Mouse (Mus musculus) CH12.LX (cell line): ENCODE results near the gene Gm11146. TPM values are rescaled to one million over a fixed set of nuclear protein-coding genes. Genes with fewer than 3 reads are reported as not detected.

Source experiments
- DNase-seq: peaks from one replicate; pipeline ENCODE4 v3.0.0-alpha.2; 2013; ENCODE audit errors: extremely low read depth
- H3K27ac ChIP-seq: 2 replicates; pipeline ENCODE4 v1.5.1; 2012; ENCODE audit warnings: low read depth, mild to moderate bottlenecking, control low read depth, moderate library complexity; ENCODE audit not compliant: insufficient read depth
- H3K27me3 ChIP-seq: replicated peaks from 2 replicates; pipeline ENCODE3; 2012; ENCODE audit warnings: inconsistent platforms
- H3K36me3 ChIP-seq, 2 experiments: replicated peaks in 1 of 2; 2 replicates each; pipeline versions ENCODE3 to v1.6.1; 2012; ENCODE audit warnings: inconsistent platforms in 1 of 2, low read length in 1 of 2, mild to moderate bottlenecking in 1 of 2, mixed read lengths in 1 of 2, moderate library complexity in 1 of 2; ENCODE audit not compliant: control insufficient read depth in 1 of 2, insufficient read depth in 1 of 2
- H3K4me1 ChIP-seq, 2 experiments: 2 replicates each; pipeline ENCODE4 v1.6.1; 2012; ENCODE audit warnings: inconsistent platforms in 1 of 2, moderate library complexity in 1 of 2; ENCODE audit not compliant: insufficient read depth in 2 of 2, control insufficient read depth in 1 of 2
- H3K4me2 ChIP-seq: 2 replicates; pipeline ENCODE4 v1.6.1; 2012; ENCODE audit warnings: low read depth, mild to moderate bottlenecking, control low read depth; ENCODE audit not compliant: poor library complexity, insufficient read depth, severe bottlenecking
- H3K4me3 ChIP-seq, 3 experiments: fragments of 150-350 bp in 1 of 3; sonication (generic) in 1 of 3; replicated peaks in 1 of 3; 2 replicates each; pipeline versions ENCODE3 to v1.5.1; 2011 to 2012; ENCODE audit warnings: low read depth in 2 of 3, low read length in 2 of 3, mild to moderate bottlenecking in 2 of 3, moderate library complexity in 2 of 3, control low read depth in 1 of 3, improper control_type of control experiment in 1 of 3, inconsistent platforms in 1 of 3, mixed read lengths in 1 of 3; ENCODE audit not compliant: poor library complexity in 1 of 3
- H3K79me2 ChIP-seq: replicated peaks from 2 replicates; pipeline ENCODE4 v1.6.1; 2012; ENCODE audit warnings: mild to moderate bottlenecking, moderate library complexity; ENCODE audit not compliant: control insufficient read depth, poor library complexity, insufficient read depth, severe bottlenecking; ENCODE audit errors: extremely low read depth
- H3K9ac ChIP-seq: 2 replicates; pipeline ENCODE4 v1.6.1; 2012; ENCODE audit warnings: low read depth, mild to moderate bottlenecking, control low read depth, moderate library complexity; ENCODE audit not compliant: insufficient read depth
- H3K9me3 ChIP-seq: replicated peaks from 2 replicates; pipeline ENCODE3; 2012; ENCODE audit warnings: low read length, inconsistent platforms, mixed read lengths
- BHLHE40 ChIP-seq: IDR thresholded peaks from 2 replicates; pipeline ENCODE4 v1.6.1; 2011; ENCODE audit warnings: mild to moderate bottlenecking, low read depth, low read length, improper control_type of control experiment
- CHD2 ChIP-seq: IDR thresholded peaks from 2 replicates; pipeline ENCODE4 v1.6.1; 2011; ENCODE audit warnings: low read length, improper control_type of control experiment
- CTCF ChIP-seq, 2 experiments: IDR thresholded peaks in 1 of 2; conservative IDR thresholded peaks in 1 of 2; 2 replicates each; pipeline ENCODE4 v1.5.1; 2011 to 2012; ENCODE audit warnings: low read depth in 2 of 2, low read length in 2 of 2, improper control_type of control experiment in 1 of 2, inconsistent platforms in 1 of 2, mild to moderate bottlenecking in 1 of 2, moderate library complexity in 1 of 2
- E2F4 ChIP-seq: IDR thresholded peaks from 2 replicates; pipeline ENCODE4 v1.6.1; 2011; ENCODE audit warnings: low read depth, low read length, improper control_type of control experiment; ENCODE audit not compliant: insufficient replicate concordance
- ELF1 ChIP-seq: IDR thresholded peaks from 2 replicates; pipeline ENCODE4 v1.6.1; 2014; ENCODE audit warnings: low read depth, mild to moderate bottlenecking, inconsistent platforms, low read length, improper control_type of control experiment
- ETS1 ChIP-seq: conservative IDR thresholded peaks from 2 replicates; pipeline ENCODE4 v1.6.1; 2012; ENCODE audit warnings: low read depth, mild to moderate bottlenecking, inconsistent platforms, low read length, improper control_type of control experiment, moderate library complexity
- HCFC1 ChIP-seq: IDR thresholded peaks from 2 replicates; pipeline ENCODE4 v1.6.1; 2012; ENCODE audit warnings: low read depth, mild to moderate bottlenecking, inconsistent platforms, low read length, improper control_type of control experiment
- JUN ChIP-seq: IDR thresholded peaks from 2 replicates; pipeline ENCODE4 v1.6.1; 2011; ENCODE audit warnings: low read depth, mild to moderate bottlenecking, low read length, improper control_type of control experiment, moderate library complexity; ENCODE audit not compliant: insufficient read depth
- MAFK ChIP-seq: IDR thresholded peaks from 2 replicates; pipeline ENCODE4 v1.6.1; 2011; ENCODE audit warnings: low read length, improper control_type of control experiment; ENCODE audit not compliant: insufficient replicate concordance
- MAX ChIP-seq: IDR thresholded peaks from 2 replicates; pipeline ENCODE4 v1.6.1; 2011; ENCODE audit warnings: low read length, improper control_type of control experiment
- MEF2A ChIP-seq: IDR thresholded peaks from 2 replicates; pipeline ENCODE4 v1.6.1; 2014; ENCODE audit warnings: low read depth, mild to moderate bottlenecking, inconsistent platforms, low read length, improper control_type of control experiment, borderline replicate concordance
- MXI1 ChIP-seq: IDR thresholded peaks from 2 replicates; pipeline ENCODE4 v1.6.1; 2011; ENCODE audit warnings: mild to moderate bottlenecking, low read depth, low read length, improper control_type of control experiment
- MYC ChIP-seq: IDR thresholded peaks from 2 replicates; pipeline ENCODE4 v1.6.1; 2011; ENCODE audit warnings: low read depth, mild to moderate bottlenecking, improper control_type of control experiment, low read length
- NELFE ChIP-seq: IDR thresholded peaks from 2 replicates; pipeline ENCODE4 v1.6.1; 2011; ENCODE audit warnings: low read depth, low read length, improper control_type of control experiment
- NRF1 ChIP-seq: IDR thresholded peaks from 2 replicates; pipeline ENCODE4 v1.6.1; 2014; ENCODE audit warnings: low read depth, mild to moderate bottlenecking, inconsistent platforms, low read length, improper control_type of control experiment, moderate library complexity
- PAX5 ChIP-seq: IDR thresholded peaks from 2 replicates; pipeline ENCODE4 v1.6.1; 2012; ENCODE audit warnings: low read length, inconsistent platforms, mixed read lengths
- POLR2A ChIP-seq: IDR thresholded peaks from 2 replicates; pipeline ENCODE4 v1.6.1; 2011; ENCODE audit warnings: low read depth, mild to moderate bottlenecking, improper control_type of control experiment, low read length
- POLR2AphosphoS2 ChIP-seq: IDR thresholded peaks from 2 replicates; pipeline ENCODE4 v1.6.1; 2011; ENCODE audit warnings: low read depth, low read length, improper control_type of control experiment
- RAD21 ChIP-seq: IDR thresholded peaks from 2 replicates; pipeline ENCODE4 v1.6.1; 2011; ENCODE audit warnings: low read depth, mild to moderate bottlenecking, low read length, improper control_type of control experiment, moderate library complexity
- RCOR1 ChIP-seq: conservative IDR thresholded peaks from 2 replicates; pipeline ENCODE4 v1.6.1; 2012; ENCODE audit warnings: low read depth, mild to moderate bottlenecking, inconsistent platforms, low read length, improper control_type of control experiment
- SMC3 ChIP-seq: IDR thresholded peaks from 2 replicates; pipeline ENCODE4 v1.6.1; 2011; ENCODE audit warnings: low read depth, low read length, improper control_type of control experiment
- TBP ChIP-seq: conservative IDR thresholded peaks from 2 replicates; pipeline ENCODE4 v1.6.1; 2011; ENCODE audit warnings: low read depth, low read length, improper control_type of control experiment
- USF2 ChIP-seq: conservative IDR thresholded peaks from 2 replicates; pipeline ENCODE4 v1.6.1; 2011; ENCODE audit warnings: low read depth, low read length, improper control_type of control experiment
- ZC3H11A ChIP-seq: IDR thresholded peaks from 2 replicates; pipeline ENCODE4 v1.6.1; 2012; ENCODE audit warnings: low read depth, mild to moderate bottlenecking, inconsistent platforms, low read length, improper control_type of control experiment
- ZKSCAN1 ChIP-seq: IDR thresholded peaks from 2 replicates; pipeline ENCODE4 v1.6.1; 2012; ENCODE audit warnings: low read depth, inconsistent platforms, low read length, improper control_type of control experiment, borderline replicate concordance
- ZMIZ1 ChIP-seq: IDR thresholded peaks from 2 replicates; pipeline ENCODE4 v1.6.1; 2012; ENCODE audit warnings: low read depth, mild to moderate bottlenecking, inconsistent platforms, low read length, improper control_type of control experiment
- dilution Hi-C: fragments of 300-500 bp; cut with MboI; formaldehyde crosslinking; loops from 2 replicates; pipeline ENCODE4 v1.14.3; 2020; ENCODE audit warnings: low sequenced_read_pairs; ENCODE audit not compliant: extremely low pct_unique_long_range_greater_than_20kb, extremely low pct_ligation_motif_present
- in situ Hi-C: fragments of 300-500 bp; cut with MboI; formaldehyde crosslinking; loops from 3 replicates; pipeline ENCODE4 v1.14.3; 2019; ENCODE audit warnings: low sequenced_read_pairs, low pct_ligation_motif_present, low pct_unique_long_range_greater_than_20kb, mixed read lengths
- polyA plus RNA-seq: library from polyadenylated mRNA; unstranded; fragments of >175 nt; gene quantifications from 2 replicates; pipeline ENCODE4 v1.2.1, GENCODE M21; 2012; ENCODE audit warnings: low read depth; ENCODE audit not compliant: insufficient read length
- total RNA-seq, 2 experiments: library from RNA; depleted of rRNA; stranded (reverse); fragments of 300-350 nt in 1 of 2; fragments of >200 nt in 1 of 2; gene quantifications; 2 replicates each; pipeline ENCODE4 v1.2.3; 2012 to 2014

The Gm11146 gene
- total RNA-seq (2012; rRNA removed), result not detected in 2 replicates
- not detected in 2 replicates for total RNA-seq (2014; rRNA removed)
- polyA plus RNA-seq, result not detected in 2 replicates

- Histone ChIP-seq H3K4me3 (no peak within 1 kb of the TSS), H3K27me3 (no peaks in the 10 kb centered on the region), H3K9ac (no peak within 1 kb of the TSS), H3K9me3 (peaks cover 38% of the 10 kb centered on the region), H3K4me1 (no peaks in the 10 kb centered on the region), H3K79me2 (no peaks in the 10 kb centered on the region), H3K4me2 (no peak within 1 kb of the TSS), H3K27ac (no peak within 1 kb of the TSS), H3K36me3 (no peaks in the 10 kb centered on the region)
- no peak for DNase-seq
- in situ Hi-C loops, result no loop called here
- TF ChIP-seq MAFK, result no peak
- TF ChIP-seq NELFE, result no peak
- TF ChIP-seq POLR2A, result no peak
- dilution Hi-C loops, result no loop called here
Measured at GRCm38 (mm10) chr16:77601994-77602393, at the start of gene Gm11146. Gm11146 (minus strand) TSS chr16:77602094.

DNA sequence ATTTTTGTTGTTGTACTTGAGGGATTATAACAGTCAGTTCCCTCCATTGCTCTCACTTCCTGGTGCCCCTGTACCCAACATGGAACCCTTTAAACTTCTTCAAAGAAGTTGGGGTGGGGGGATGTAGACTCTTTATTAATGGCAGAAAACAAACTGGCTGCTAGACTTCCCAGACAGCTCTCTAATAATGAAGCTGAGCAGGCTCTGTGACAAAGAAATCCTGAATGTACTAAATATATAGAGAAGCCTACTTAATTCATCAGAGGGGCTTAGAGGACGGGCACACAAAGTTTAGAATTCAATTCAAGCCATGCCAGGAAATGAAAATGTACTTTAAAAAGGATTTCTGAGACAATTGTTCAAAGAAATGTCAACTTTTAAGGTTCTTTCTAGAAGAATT is 48.7 kb upstream of the Gm11146 start:
- Histone ChIP-seq H3K36me3 (no peaks in the 10 kb centered on the region), H3K27ac (no peak overlapping the region), H3K4me3 (no peak overlapping the region), H3K9ac (no peak overlapping the region), H3K27me3 (no peaks in the 10 kb centered on the region), H3K4me2 (no peak overlapping the region), H3K9me3 (peaks cover 29% of the 10 kb centered on the region), H3K4me1 (no peaks in the 10 kb centered on the region), H3K79me2 (no peaks in the 10 kb centered on the region)
- dilution Hi-C loops, result no loop called here
- TF ChIP-seq MYC (no peak), MEF2A (no peak), RCOR1 (no peak), POLR2AphosphoS2 (no peak), TBP (no peak), MAX (no peak), MAFK (no peak), NRF1 (no peak), CTCF (conservative IDR thresholded peaks at IDR 0.05 in 1 of 2, IDR thresholded peaks at IDR 0.05 in 1 of 2; ENCODE audit: low read depth in 2 of 2, low read length in 2 of 2) (no peak), PAX5 (no peak), USF2 (no peak), ETS1 (no peak), ZC3H11A (no peak), JUN (no peak)
- no peak for DNase-seq
- in situ Hi-C loops, result no loop called here

GRCm38 (mm10) chr16:77649006-77649405 is 47.1 kb upstream of the Gm11146 start:
- Histone ChIP-seq H3K9ac (no peak overlapping the region), H3K4me3 (no peak overlapping the region), H3K36me3 (no peaks in the 10 kb centered on the region), H3K79me2 (no peaks in the 10 kb centered on the region)
- in situ Hi-C loops, result no loop called here
- no peak for TF ChIP-seq NRF1
- no peak for TF ChIP-seq ELF1
- TF ChIP-seq NELFE, result no peak
- no peak for TF ChIP-seq CHD2
- no peak for TF ChIP-seq ZMIZ1
- TF ChIP-seq ZKSCAN1, result no peak
- no peak for TF ChIP-seq CTCF (conservative IDR thresholded peaks at IDR 0.05 in 1 of 2, IDR thresholded peaks at IDR 0.05 in 1 of 2; ENCODE audit: low read depth in 2 of 2, low read length in 2 of 2)
- TF ChIP-seq JUN, result no peak
- TF ChIP-seq BHLHE40, result no peak
- TF ChIP-seq MAX, result no peak
- no peak for TF ChIP-seq MAFK
- no peak for TF ChIP-seq HCFC1
- no peak for TF ChIP-seq USF2
- no peak for TF ChIP-seq E2F4
- TF ChIP-seq RAD21, result no peak
- no peak for TF ChIP-seq SMC3
- TF ChIP-seq MXI1, result no peak
- TF ChIP-seq, all 38 proteins: peak for 0
- H3K4me2 ChIP-seq, result no peak overlapping the region
- DNase-seq, result no peak
- peaks cover 38% of the 10 kb centered on the region for H3K9me3 ChIP-seq
- H3K4me1 ChIP-seq, result no peaks in the 10 kb centered on the region
- no peak overlapping the region for H3K27ac ChIP-seq
- H3K27me3 ChIP-seq, result no peaks in the 10 kb centered on the region
- dilution Hi-C loops, result no loop called here
